Mouse (Mus musculus) C2C12 (cell line): ENCODE measurements around the gene Ss18l1. TPM values are rescaled to one million over a fixed set of nuclear protein-coding genes. Genes with fewer than 3 reads are reported as not detected.
A peak's percentile ranks its signal among the peaks of the same experiment; 100 is the strongest.

ENCODE experiments used
- H3K27me3 ChIP-seq: one replicate; pipeline ENCODE4 v1.6.1; 2011; ENCODE audit not compliant: control insufficient read depth, insufficient read depth, insufficient read length
- H3K36me3 ChIP-seq: one replicate; pipeline ENCODE4 v1.6.1; 2011; ENCODE audit not compliant: control insufficient read depth, insufficient read depth
- H3K4me3 ChIP-seq: one replicate; pipeline ENCODE4 v1.5.1; 2011; ENCODE audit warnings: mild to moderate bottlenecking, control low read depth; ENCODE audit not compliant: poor library complexity, insufficient read depth, severe bottlenecking
- H3K79me2 ChIP-seq: one replicate; pipeline ENCODE4 v1.6.1; 2011; ENCODE audit not compliant: control insufficient read depth, insufficient read depth
- H3K79me3 ChIP-seq: one replicate; pipeline ENCODE4 v1.6.1; 2011; ENCODE audit warnings: low read depth, control low read depth
- H3ac ChIP-seq: one replicate; pipeline ENCODE3; 2011; ENCODE audit warnings: low read depth; ENCODE audit not compliant: control insufficient read depth, insufficient read length
- CEBPB ChIP-seq: IDR thresholded peaks from one replicate; pipeline ENCODE4 v1.6.1; 2011; ENCODE audit warnings: low read depth, mild to moderate bottlenecking, control low read depth, moderate library complexity
- CTCF ChIP-seq: IDR thresholded peaks from one replicate; pipeline ENCODE4 v1.5.1; 2011; ENCODE audit not compliant: control insufficient read depth, insufficient read depth, insufficient read length
- FOSL1 ChIP-seq: IDR thresholded peaks from one replicate; pipeline ENCODE4 v1.8.0; 2011; ENCODE audit warnings: mild to moderate bottlenecking, low read length; ENCODE audit not compliant: poor library complexity, insufficient read depth, severe bottlenecking
- MAX ChIP-seq: IDR thresholded peaks from one replicate; pipeline ENCODE4 v1.6.1; 2011; ENCODE audit warnings: mild to moderate bottlenecking, control low read depth
- MYOD1 ChIP-seq: IDR thresholded peaks from one replicate; pipeline ENCODE4 v1.6.1; 2011; ENCODE audit warnings: low read depth; ENCODE audit not compliant: control insufficient read depth, insufficient read length
- MYOG ChIP-seq: IDR thresholded peaks from one replicate; pipeline ENCODE4 v1.6.1; 2011; ENCODE audit not compliant: control insufficient read depth, insufficient read length; ENCODE audit errors: extremely low read depth
- USF1 ChIP-seq: IDR thresholded peaks from one replicate; pipeline ENCODE4 v1.6.1; 2011; ENCODE audit warnings: low read depth, mild to moderate bottlenecking, control low read depth, moderate library complexity
- polyA plus RNA-seq: library from polyadenylated mRNA; unstranded; fragments of >200 nt; fragmentation: generic; extraction: Trizol; gene quantifications from one replicate; pipeline ENCODE4 v1.2.1, GENCODE M21; 2012; ENCODE audit warnings: missing spikeins

Gene Ss18l1
- polyA plus RNA-seq, 1 experiment: 0.96 TPM

- H3K79me3 ChIP-seq: peaks cover 6% of the 10 kb centered on the region
- peaks cover 5% of the 10 kb centered on the region for H3K36me3 ChIP-seq
- H3K27me3 ChIP-seq: no peaks in the 10 kb centered on the region
- peaks cover 14% of the 10 kb centered on the region for H3K79me2 ChIP-seq
- TF ChIP-seq CTCF (peak; percentile 8), MAX (no peak), USF1 (no peak), CEBPB (no peak)
- no peak overlapping the region for H3ac ChIP-seq
- H3K4me3 ChIP-seq: no peak overlapping the region
Observed at GRCm38 (mm10) chr2:180051986-180052733, 9.9 kb downstream of the Ss18l1 start.

GRCm38 (mm10) chr2:180053001-180053400, 10.7 kb downstream of the Ss18l1 start:
- peaks cover 5% of the 10 kb centered on the region for H3K36me3 ChIP-seq
- H3ac ChIP-seq: no peak overlapping the region
- TF ChIP-seq MAX (no peak), CEBPB (no peak), MYOD1 (no peak), USF1 (no peak), FOSL1 (no peak), MYOG (no peak)
- no peak overlapping the region for H3K4me3 ChIP-seq
- peaks cover 6% of the 10 kb centered on the region for H3K79me3 ChIP-seq
- H3K27me3 ChIP-seq: no peaks in the 10 kb centered on the region
- peaks cover 11% of the 10 kb centered on the region for H3K79me2 ChIP-seq

- TF ChIP-seq FOSL1 (no peak), MYOG (no peak), CEBPB (no peak), MAX (no peak), CTCF (no peak), MYOD1 (no peak), USF1 (no peak)
- peaks cover 18% of the 10 kb centered on the region for H3K36me3 ChIP-seq
Observed at GRCm38 (mm10) chr2:180063338-180064131, 21.2 kb downstream of the Ss18l1 start.

GRCm38 (mm10) chr2:180069770-180070480, 27.6 kb downstream of the Ss18l1 start:
- no peak for TF ChIP-seq CTCF
- TF ChIP-seq USF1: no peak
- Histone ChIP-seq H3K4me3 (peak overlapping the region; percentile 90), H3K27me3 (no peaks in the 10 kb centered on the region), H3K79me3 (no peaks in the 10 kb centered on the region), H3ac (peak overlapping the region; percentile 62), H3K79me2 (peaks cover 15% of the 10 kb centered on the region), H3K36me3 (peaks cover 7% of the 10 kb centered on the region)

More at GRCm38 (mm10) chr2:180063338-180064131, 21.2 kb downstream of the Ss18l1 start:
- Histone ChIP-seq H3ac (no peak overlapping the region), H3K79me2 (no peaks in the 10 kb centered on the region), H3K4me3 (no peak overlapping the region), H3K27me3 (no peaks in the 10 kb centered on the region), H3K79me3 (no peaks in the 10 kb centered on the region)

- peaks cover 15% of the 10 kb centered on the region for H3K79me2 ChIP-seq
Observed at GRCm38 (mm10) chr2:180070481-180071453, 28.5 kb downstream of the Ss18l1 start, which contains the start of gene Mtg2. Mtg2 (plus strand) TSS chr2:180070588.

More at GRCm38 (mm10) chr2:180070481-180071453, 28.5 kb downstream of the Ss18l1 start, which contains the start of gene Mtg2:
- TF ChIP-seq MYOD1: no peak
- TF ChIP-seq USF1: no peak
- no peak for TF ChIP-seq CTCF
- TF ChIP-seq FOSL1: no peak
- peak; percentile 74 for TF ChIP-seq MAX
- H3K4me3 ChIP-seq: peak within 1 kb of the TSS; percentile 90
- H3K27me3 ChIP-seq: no peaks in the 10 kb centered on the region
- H3ac ChIP-seq: peak within 1 kb of the TSS; percentile 62
- no peaks in the 10 kb centered on the region for H3K79me3 ChIP-seq
- peaks cover 7% of the 10 kb centered on the region for H3K36me3 ChIP-seq
